ENCODE assay signal across 19 mouse cellular contexts in genomic region chr11:49658065-49658464, GRCm38 (mm10). TPM values are rescaled to one million over a fixed set of nuclear protein-coding genes. Genes with fewer than 3 reads are reported as not detected.
A peak's percentile ranks its signal among the peaks of the same experiment; 100 is the strongest.
DNase-seq lines count a peak whose midpoint lies in the region; ATAC-seq and TF ChIP-seq lines count a peak whose summit lies in the region.
"Had no signal": no experiment of that assay in that cellular context is flagged by ENCODE, and none has a peak within 500 bp of the region (broad histone marks: within the 10 kb centered on the region; RNA-seq: fewer than 3 reads in every experiment).

No protein-coding gene starts in this region.

- H3K36me3 ChIP-seq in liver, postnatal 0 days (replicated peaks; ENCODE audit: insufficient read depth, low read length), result no peaks in the 10 kb centered on the region
- H3K36me3 ChIP-seq in liver, embryonic 11.5 days (ENCODE audit: control insufficient read depth, insufficient read depth, low read length), result no peaks in the 10 kb centered on the region
- H3K36me3 ChIP-seq in limb, embryonic 10.5 days, result no peaks in the 10 kb centered on the region
- H3K36me3 ChIP-seq in embryonic facial prominence, embryonic 10.5 days (replicated peaks), result no peaks in the 10 kb centered on the region
- H3K36me3 ChIP-seq: limb, embryonic 15.5 days had no signal

- no peak for TF ChIP-seq CTCF in liver, postnatal 0 days (IDR thresholded peaks at IDR 0.05; ENCODE audit: low read depth)

- DNase-seq in adrenal gland, postnatal 14 days, result peak; percentile 17
- DNase-seq in adrenal gland, adult 2 months, result no peak
- DNase-seq in liver, postnatal 0 days, result no peak
- no peak for DNase-seq in liver, embryonic 11.5 days (ENCODE audit: low spot score)
- DNase-seq in limb, embryonic 10.5 days (ENCODE audit: low spot score), result peak; percentile 21
- peak; percentile 40 for DNase-seq in testis, postnatal 10 days (ENCODE audit: low spot score)
- no peak for DNase-seq in embryonic facial prominence, embryonic 10.5 days (ENCODE audit: low spot score)
- no peak for DNase-seq in cerebellum, postnatal 10 days
- DNase-seq: cerebellum, adult 11-12 months; embryo, embryonic 11 days; gastrocnemius, postnatal 10 days; thymus, adult 2 months had no signal

- no peak overlapping the region for H3K9ac ChIP-seq in liver, postnatal 0 days (replicated peaks)
- no peak overlapping the region for H3K9ac ChIP-seq in liver, embryonic 11.5 days (ENCODE audit: low read depth, low read length)
- H3K9ac ChIP-seq: limb, embryonic 15.5 days had no signal

- WGBS in liver, postnatal 0 days (ENCODE audit: insufficient replicate concordance), result 50% methylated on average over 4 of the region's 4 CpGs
- WGBS in liver, embryonic 11.5 days, result 66% methylated on average over 4 of the region's 4 CpGs
- WGBS in limb, embryonic 10.5 days, result 83% methylated on average over 4 of the region's 4 CpGs
- 86% methylated on average over 4 of the region's 4 CpGs for WGBS in embryonic facial prominence, embryonic 10.5 days

- H3K27me3 ChIP-seq in liver, postnatal 0 days (ENCODE audit: insufficient read depth, low read length), result no peaks in the 10 kb centered on the region
- H3K27me3 ChIP-seq in liver, embryonic 11.5 days (replicated peaks; ENCODE audit: control insufficient read depth, insufficient read depth, low read length), result no peaks in the 10 kb centered on the region
- H3K27me3 ChIP-seq in limb, embryonic 10.5 days (ENCODE audit: low read depth, poor library complexity, severe bottlenecking), result no peaks in the 10 kb centered on the region
- H3K27me3 ChIP-seq in embryonic facial prominence, embryonic 10.5 days (replicated peaks; ENCODE audit: low read depth, poor library complexity, severe bottlenecking), result no peaks in the 10 kb centered on the region
- H3K27me3 ChIP-seq: limb, embryonic 15.5 days had no signal

- 0 out of 2 replicates have a peak, but pooled peaks have one; percentile 36 for ATAC-seq in liver, postnatal 0 days
- no peak for ATAC-seq in liver, embryonic 11.5 days (replicated peaks; ENCODE audit: low FRiP score)
- ATAC-seq: forebrain, embryonic 16.5 days; intestine, embryonic 16.5 days had no signal

- H3K27ac ChIP-seq in liver, postnatal 0 days (ENCODE audit: low read depth), result peak overlapping the region; percentile 64; the same call in 1 of the 2 replicates
- H3K27ac ChIP-seq in liver, embryonic 11.5 days (ENCODE audit: low read depth, low read length), result no peak overlapping the region
- no peak overlapping the region for H3K27ac ChIP-seq in limb, embryonic 10.5 days
- no peak overlapping the region for H3K27ac ChIP-seq in embryonic facial prominence, embryonic 10.5 days (replicated peaks)
- H3K27ac ChIP-seq: limb, embryonic 15.5 days had no signal

- H3K4me1 ChIP-seq in liver, postnatal 0 days (ENCODE audit: insufficient read depth), result peaks cover 18% of the 10 kb centered on the region
- H3K4me1 ChIP-seq in liver, embryonic 11.5 days (replicated peaks; ENCODE audit: control insufficient read depth, insufficient read depth, low read length), result peaks cover 5% of the 10 kb centered on the region
- H3K4me1 ChIP-seq in limb, embryonic 10.5 days, result peaks cover 6% of the 10 kb centered on the region
- peaks cover 2% of the 10 kb centered on the region for H3K4me1 ChIP-seq in embryonic facial prominence, embryonic 10.5 days

- TF ChIP-seq EP300 in liver, postnatal 0 days (IDR thresholded peaks at IDR 0.05; ENCODE audit: low read depth), result no peak

- H3K4me3 ChIP-seq in liver, postnatal 0 days (ENCODE audit: low read depth, low read length), result no peak overlapping the region
- no peak overlapping the region for H3K4me3 ChIP-seq in liver, embryonic 11.5 days (ENCODE audit: low read depth, low read length)
- H3K4me3 ChIP-seq in limb, embryonic 10.5 days, result no peak overlapping the region
- H3K4me3 ChIP-seq in embryonic facial prominence, embryonic 10.5 days, result no peak overlapping the region
- H3K4me3 ChIP-seq: left cerebral cortex, adult 2 months; limb, embryonic 15.5 days had no signal

- H3K9me3 ChIP-seq in liver, postnatal 0 days (ENCODE audit: low read length), result no peaks in the 10 kb centered on the region
- no peaks in the 10 kb centered on the region for H3K9me3 ChIP-seq in liver, embryonic 11.5 days (ENCODE audit: control insufficient read depth, low read length)
- no peaks in the 10 kb centered on the region for H3K9me3 ChIP-seq in limb, embryonic 10.5 days (replicated peaks)
- H3K9me3 ChIP-seq in embryonic facial prominence, embryonic 10.5 days, result no peaks in the 10 kb centered on the region
- H3K9me3 ChIP-seq: limb, embryonic 15.5 days had no signal

- H3K4me2 ChIP-seq in liver, postnatal 0 days (ENCODE audit: low read depth, low read length), result no peak overlapping the region
- no peak overlapping the region for H3K4me2 ChIP-seq in liver, embryonic 11.5 days
- H3K4me2 ChIP-seq: limb, embryonic 15.5 days had no signal

RNA-seq across cellular contexts. Expression of gene Scgb3a1, which starts 5.3 kb away (rescaled TPM):
- not detected in 2 replicates for total RNA-seq in adrenal gland, postnatal 14 days (2021)
- total RNA-seq in adrenal gland, adult 2 months (2021), result not detected
- polyA plus RNA-seq in adrenal gland, adult 2 months (2012; rRNA removed), result 0.58 TPM in 1 of 2 replicates, not detected in the other
- polyA plus RNA-seq in liver, postnatal 0 days (2015; fragmentation: Nextera tagmentation; extraction: Ambion mirVana), result 0.25 and 0.33 TPM in 2 replicates
- not detected in 2 replicates for polyA plus RNA-seq in liver, embryonic 11.5 days (2014; fragmentation: Nextera tagmentation; extraction: Ambion mirVana)
- not detected in 2 replicates for polyA plus RNA-seq in limb, embryonic 10.5 days (2016; fragmentation: Nextera tagmentation; extraction: Ambion mirVana)
- polyA plus RNA-seq in embryonic facial prominence, embryonic 10.5 days (2016; fragmentation: Nextera tagmentation; extraction: Ambion mirVana), result not detected in 2 replicates
- total RNA-seq: CH12.LX; gastrocnemius, postnatal 10 days; left cerebral cortex, adult 2 months; neutrophil, adult 5-6 weeks had no signal
- polyA plus RNA-seq: forebrain, embryonic 16.5 days; hindbrain, embryonic 11.5 days; intestine, embryonic 16.5 days; limb, embryonic 15.5 days had no signal

RNA-seq across cellular contexts. Expression of gene Flt4, which starts 49.0 kb away (rescaled TPM):
- total RNA-seq in adrenal gland, postnatal 14 days (2021), result 17.5 and 18.4 TPM in 2 replicates
- total RNA-seq in adrenal gland, adult 2 months (2021), result 10 to 100 TPM; 12.5 to 20.9 TPM
- 16.5 and 17.5 TPM in 2 replicates for polyA plus RNA-seq in adrenal gland, adult 2 months (2012; rRNA removed)
- 4.3 and 4.9 TPM in 2 replicates for polyA plus RNA-seq in liver, postnatal 0 days (2015; fragmentation: Nextera tagmentation; extraction: Ambion mirVana)
- 9.2 and 9.9 TPM in 2 replicates for polyA plus RNA-seq in liver, embryonic 11.5 days (2014; fragmentation: Nextera tagmentation; extraction: Ambion mirVana)
- 6.4 and 6.6 TPM in 2 replicates for polyA plus RNA-seq in limb, embryonic 10.5 days (2016; fragmentation: Nextera tagmentation; extraction: Ambion mirVana)
- 5.6 and 6.0 TPM in 2 replicates for polyA plus RNA-seq in embryonic facial prominence, embryonic 10.5 days (2016; fragmentation: Nextera tagmentation; extraction: Ambion mirVana)
- total RNA-seq: neutrophil, adult 5-6 weeks had no signal

RNA-seq across cellular contexts. Expression of gene Cnot6, which starts 54.5 kb away (rescaled TPM):
- 54.5 and 54.9 TPM in 2 replicates for total RNA-seq in adrenal gland, postnatal 14 days (2021)
- 10 to 100 TPM; 36.6 to 38.2 TPM for total RNA-seq in adrenal gland, adult 2 months (2021)
- polyA plus RNA-seq in adrenal gland, adult 2 months (2012; rRNA removed), result 2.5 and 2.6 TPM in 2 replicates
- 16.9 and 18.1 TPM in 2 replicates for polyA plus RNA-seq in liver, postnatal 0 days (2015; fragmentation: Nextera tagmentation; extraction: Ambion mirVana)
- 34.8 and 35.9 TPM in 2 replicates for polyA plus RNA-seq in liver, embryonic 11.5 days (2014; fragmentation: Nextera tagmentation; extraction: Ambion mirVana)
- 59.1 and 63.4 TPM in 2 replicates for polyA plus RNA-seq in limb, embryonic 10.5 days (2016; fragmentation: Nextera tagmentation; extraction: Ambion mirVana)
- polyA plus RNA-seq in embryonic facial prominence, embryonic 10.5 days (2016; fragmentation: Nextera tagmentation; extraction: Ambion mirVana), result 60.7 and 61.7 TPM in 2 replicates

Comparison
In these comparisons a context has a peak if more than half of its experiments do, and no peak if none do; other contexts are left out.
1. DNase-seq: peak in adrenal gland, postnatal 14 days (single experiment), limb, embryonic 10.5 days (single experiment) and testis, postnatal 10 days (single experiment); none in adrenal gland, adult 2 months (single experiment), liver, postnatal 0 days (single experiment), liver, embryonic 11.5 days (single experiment), embryonic facial prominence, embryonic 10.5 days (single experiment) and cerebellum, postnatal 10 days (0 of 2).